ENCODE assay signal across 8 mouse cellular contexts in the genomic region with DNA sequence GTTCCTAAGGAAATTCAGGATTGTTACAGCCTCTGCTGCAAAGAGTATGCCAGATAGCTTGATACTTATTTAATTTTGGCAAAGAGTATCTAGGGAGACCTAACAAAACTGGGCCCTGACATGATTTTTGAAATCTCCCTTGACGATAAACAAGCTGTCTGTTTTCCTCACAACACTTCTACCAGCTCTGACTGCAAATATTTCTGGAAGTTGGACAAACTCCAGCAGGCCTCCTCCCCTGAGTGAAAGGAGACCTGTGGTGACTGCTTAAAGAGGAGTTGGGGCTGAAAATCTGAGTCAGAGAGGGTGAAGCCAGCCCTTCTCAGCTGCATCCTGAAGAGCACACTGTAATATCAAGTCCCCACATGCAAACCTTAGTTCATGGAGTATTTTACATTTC.
A peak's percentile ranks its signal among the peaks of the same experiment; 100 is the strongest.
DNase-seq lines count a peak whose midpoint lies in the region; ATAC-seq and TF ChIP-seq lines count a peak whose summit lies in the region.

No protein-coding gene starts in this region.

- TF ChIP-seq CTCF in lung, postnatal 0 days (IDR thresholded peaks at IDR 0.05), result no peak
- no peak for TF ChIP-seq CTCF in forebrain, postnatal 0 days (IDR thresholded peaks at IDR 0.05; ENCODE audit: low read depth)

- ATAC-seq in midbrain, embryonic 14.5 days (ENCODE audit: low FRiP score, low TSS enrichment), result no peak
- no peak for ATAC-seq in midbrain, embryonic 11.5 days (ENCODE audit: low FRiP score)
- ATAC-seq in lung, postnatal 0 days, result no peak
- no peak for ATAC-seq in megakaryocyte-erythroid progenitor cell, adult 5-6 weeks (replicated peaks; ENCODE audit: low FRiP score, low TSS enrichment, poor library complexity, severe bottlenecking)
- no peak for ATAC-seq in forebrain, postnatal 0 days

- H3K27me3 ChIP-seq in midbrain, embryonic 14.5 days (ENCODE audit: control insufficient read depth, insufficient read depth, low read length), result no peaks in the 10 kb centered on the region
- H3K27me3 ChIP-seq in midbrain, embryonic 11.5 days (ENCODE audit: control insufficient read depth, insufficient read depth, low read length), result no peaks in the 10 kb centered on the region
- no peaks in the 10 kb centered on the region for H3K27me3 ChIP-seq in lung, postnatal 0 days (replicated peaks; ENCODE audit: insufficient read depth, low read length)
- no peaks in the 10 kb centered on the region for H3K27me3 ChIP-seq in forebrain, postnatal 0 days (ENCODE audit: insufficient read depth, low read length)

- no peaks in the 10 kb centered on the region for H3K4me1 ChIP-seq in midbrain, embryonic 14.5 days (ENCODE audit: control insufficient read depth, insufficient read depth, low read length)
- no peaks in the 10 kb centered on the region for H3K4me1 ChIP-seq in midbrain, embryonic 11.5 days (ENCODE audit: control insufficient read depth, insufficient read depth, low read length)
- H3K4me1 ChIP-seq in lung, postnatal 0 days (ENCODE audit: insufficient read depth, low read depth, low read length), result no peaks in the 10 kb centered on the region
- H3K4me1 ChIP-seq in forebrain, postnatal 0 days (ENCODE audit: insufficient read depth), result peaks cover 5% of the 10 kb centered on the region

- peak; percentile 20 for DNase-seq in adrenal gland, postnatal 10 days
- no peak for DNase-seq in adrenal gland, adult 8-10 months
- DNase-seq in midbrain, embryonic 14.5 days, result peak; percentile 28
- no peak for DNase-seq in midbrain, embryonic 11.5 days (ENCODE audit: low spot score, missing footprints)
- peak; percentile 57 for DNase-seq in gastrocnemius, adult 18-20 months (ENCODE audit: low spot score)
- DNase-seq in lung, postnatal 0 days (ENCODE audit: low spot score), result peak; percentile 33
- DNase-seq in forebrain, postnatal 0 days, result no peak

- no peaks in the 10 kb centered on the region for H3K36me3 ChIP-seq in midbrain, embryonic 14.5 days (ENCODE audit: control insufficient read depth, insufficient read depth, low read length)
- H3K36me3 ChIP-seq in midbrain, embryonic 11.5 days (ENCODE audit: control insufficient read depth, insufficient read depth, low read length), result no peaks in the 10 kb centered on the region
- no peaks in the 10 kb centered on the region for H3K36me3 ChIP-seq in lung, postnatal 0 days (ENCODE audit: insufficient read depth, low read length)
- no peaks in the 10 kb centered on the region for H3K36me3 ChIP-seq in forebrain, postnatal 0 days (ENCODE audit: insufficient read depth)

- H3K4me2 ChIP-seq in midbrain, embryonic 14.5 days (ENCODE audit: low read length), result no peak overlapping the region
- no peak overlapping the region for H3K4me2 ChIP-seq in midbrain, embryonic 11.5 days
- no peak overlapping the region for H3K4me2 ChIP-seq in lung, postnatal 0 days (replicated peaks; ENCODE audit: low read depth, low read length)
- H3K4me2 ChIP-seq in forebrain, postnatal 0 days (ENCODE audit: low read depth), result no peak overlapping the region

- H3K4me3 ChIP-seq in midbrain, embryonic 14.5 days (replicated peaks; ENCODE audit: low read depth, low read length), result no peak overlapping the region
- no peak overlapping the region for H3K4me3 ChIP-seq in midbrain, embryonic 11.5 days (ENCODE audit: low read depth, low read length)
- no peak overlapping the region for H3K4me3 ChIP-seq in lung, postnatal 0 days (ENCODE audit: low read depth, low read length)
- no peak overlapping the region for H3K4me3 ChIP-seq in forebrain, postnatal 0 days (ENCODE audit: low read depth, low read length)

- H3K9ac ChIP-seq in midbrain, embryonic 14.5 days (replicated peaks; ENCODE audit: low read length), result no peak overlapping the region
- H3K9ac ChIP-seq in midbrain, embryonic 11.5 days (ENCODE audit: low read length), result no peak overlapping the region
- H3K9ac ChIP-seq in lung, postnatal 0 days (replicated peaks; ENCODE audit: low read depth), result no peak overlapping the region
- no peak overlapping the region for H3K9ac ChIP-seq in forebrain, postnatal 0 days

- TF ChIP-seq EP300 in lung, postnatal 0 days (IDR thresholded peaks at IDR 0.05), result no peak

- H3K9me3 ChIP-seq in midbrain, embryonic 14.5 days (ENCODE audit: control insufficient read depth, low read length), result no peaks in the 10 kb centered on the region
- H3K9me3 ChIP-seq in midbrain, embryonic 11.5 days (ENCODE audit: control insufficient read depth, low read length), result no peaks in the 10 kb centered on the region
- no peaks in the 10 kb centered on the region for H3K9me3 ChIP-seq in lung, postnatal 0 days (ENCODE audit: low read length)
- H3K9me3 ChIP-seq in forebrain, postnatal 0 days (ENCODE audit: low read length), result no peaks in the 10 kb centered on the region

- 75% methylated on average over 1 of the region's 1 CpGs for WGBS in midbrain, embryonic 14.5 days
- WGBS in midbrain, embryonic 11.5 days, result 86% methylated on average over 1 of the region's 1 CpGs
- WGBS in lung, postnatal 0 days, result 34% methylated on average over 1 of the region's 1 CpGs
- 24% methylated on average over 1 of the region's 1 CpGs for WGBS in forebrain, postnatal 0 days

- no peak overlapping the region for H3K27ac ChIP-seq in midbrain, embryonic 14.5 days (replicated peaks; ENCODE audit: low read depth, low read length)
- H3K27ac ChIP-seq in midbrain, embryonic 11.5 days (ENCODE audit: low read depth, low read length), result no peak overlapping the region
- H3K27ac ChIP-seq in lung, postnatal 0 days (ENCODE audit: low read length), result no peak overlapping the region
- no peak overlapping the region for H3K27ac ChIP-seq in forebrain, postnatal 0 days (ENCODE audit: low read depth, low read length)

Comparison
In these comparisons a context has a peak if more than half of its experiments do, and no peak if none do; other contexts are left out.
1. DNase-seq: peak in adrenal gland, postnatal 10 days (single experiment), midbrain, embryonic 14.5 days (single experiment), gastrocnemius, adult 18-20 months (single experiment) and lung, postnatal 0 days (single experiment); none in adrenal gland, adult 8-10 months (single experiment), midbrain, embryonic 11.5 days (single experiment) and forebrain, postnatal 0 days (single experiment).